In genomic region chr4:145640416-145641185, GRCm38 (mm10) we compare ENCODE assay signal across 13 mouse cellular contexts. TPM values are rescaled to one million over a fixed set of nuclear protein-coding genes. Genes with fewer than 3 reads are reported as not detected.
DNase-seq lines count a peak whose midpoint lies in the region; ATAC-seq lines count a peak whose summit lies in the region.
"Not testable (repeated sequence)": the region's sequence is repeated elsewhere in the genome, so short reads cannot be mapped to it uniquely, and the experiment has no call there.
"Had no signal": no experiment of that assay in that cellular context is flagged by ENCODE, and none has a peak within 500 bp of the region (broad histone marks: within the 10 kb centered on the region; RNA-seq: fewer than 3 reads in every experiment).

No protein-coding gene starts in this region.

- DNase-seq in ZHBTc4 (ENCODE audit: low read depth, low spot score) = peak; percentile 88
- peak; percentile 46 for DNase-seq in forebrain, embryonic 11.5 days (ENCODE audit: low spot score)
- peak; percentile 9 for DNase-seq in heart, postnatal 4 days
- DNase-seq in liver, embryonic 13.5 days = peak; percentile 18
- DNase-seq in neural tube, embryonic 11.5 days (ENCODE audit: low spot score) = peak; percentile 9
- DNase-seq in thymus, postnatal 14 days = peak; percentile 37

- not testable (repeated sequence) for H3K27me3 ChIP-seq in forebrain, embryonic 11.5 days (ENCODE audit: control insufficient read depth, insufficient read depth, low read length); kidney, embryonic 16.5 days (ENCODE audit: insufficient read depth, low read length); liver, embryonic 13.5 days; neural tube, embryonic 11.5 days (ENCODE audit: control insufficient read depth, insufficient read depth, low read length)

- not testable (repeated sequence) for H3K4me1 ChIP-seq in forebrain, embryonic 11.5 days (replicated peaks; ENCODE audit: control insufficient read depth, insufficient read depth, low read length); kidney, embryonic 16.5 days (ENCODE audit: insufficient read depth, low read length); liver, embryonic 13.5 days (replicated peaks); neural tube, embryonic 11.5 days (ENCODE audit: control insufficient read depth, insufficient read depth, low read length)

- H3K36me3 ChIP-seq in forebrain, embryonic 11.5 days (ENCODE audit: control insufficient read depth, insufficient read depth, low read length); kidney, embryonic 16.5 days (ENCODE audit: insufficient read depth, low read length); liver, embryonic 13.5 days; neural tube, embryonic 11.5 days (ENCODE audit: control insufficient read depth, insufficient read depth, low read length): not testable (repeated sequence)

- not testable (repeated sequence) for H3K4me2 ChIP-seq in forebrain, embryonic 11.5 days (ENCODE audit: low read depth, low read length, severe bottlenecking); neural tube, embryonic 11.5 days (ENCODE audit: low read depth)
- H3K4me2 ChIP-seq in kidney, embryonic 16.5 days (replicated peaks; ENCODE audit: low read depth, low read length) = peak overlapping the region; percentile 26
- H3K4me2 ChIP-seq in liver, embryonic 13.5 days = peak overlapping the region; percentile 43

- H3K9me3 ChIP-seq in forebrain, embryonic 11.5 days (ENCODE audit: control insufficient read depth, low read length); kidney, embryonic 16.5 days (ENCODE audit: low read length); liver, embryonic 13.5 days (replicated peaks); neural tube, embryonic 11.5 days (ENCODE audit: control insufficient read depth, low read length): not testable (repeated sequence)

- not testable (repeated sequence) for H3K27ac ChIP-seq in forebrain, embryonic 11.5 days (ENCODE audit: low read depth, low read length); kidney, embryonic 16.5 days (ENCODE audit: low read length); liver, embryonic 13.5 days; neural tube, embryonic 11.5 days (ENCODE audit: low read depth, low read length)

- not testable (repeated sequence) for H3K9ac ChIP-seq in forebrain, embryonic 11.5 days (ENCODE audit: low read length); kidney, embryonic 16.5 days (replicated peaks; ENCODE audit: low read length); liver, embryonic 13.5 days; neural tube, embryonic 11.5 days (ENCODE audit: low read length)

- H3K4me3 ChIP-seq in forebrain, embryonic 11.5 days (ENCODE audit: low read depth, low read length); kidney, embryonic 16.5 days (ENCODE audit: low read length); neural tube, embryonic 11.5 days (ENCODE audit: low read depth, low read length): not testable (repeated sequence)
- 0 out of 2 replicates have a peak overlapping the region, but pooled peaks have one; percentile 12 for H3K4me3 ChIP-seq in liver, embryonic 13.5 days (replicated peaks)

- ATAC-seq in forebrain, embryonic 11.5 days (replicated peaks; ENCODE audit: low FRiP score); kidney, embryonic 16.5 days (ENCODE audit: low FRiP score, low TSS enrichment); liver, embryonic 13.5 days (ENCODE audit: low read depth); neural tube, embryonic 11.5 days (ENCODE audit: insufficient read depth, low FRiP score, low TSS enrichment): not testable (repeated sequence)

- 33% methylated on average over 55 of the region's 83 CpGs for WGBS in forebrain, embryonic 11.5 days
- 27% methylated on average over 66 of the region's 83 CpGs for whole genome bisulfite sequencing in kidney, embryonic 16.5 days
- WGBS in liver, embryonic 13.5 days (ENCODE audit: insufficient replicate concordance) = 17% methylated on average over 77 of the region's 83 CpGs
- 28% methylated on average over 50 of the region's 83 CpGs for WGBS in neural tube, embryonic 11.5 days

RNA-seq across cellular contexts. Expression of gene Zfp980, which starts 29.9 kb away (rescaled TPM):
- polyA plus RNA-seq in forebrain, embryonic 11.5 days (2014; fragmentation: Nextera tagmentation; extraction: Ambion mirVana) = not detected in 2 replicates
- under 1 TPM; 0.25 to 0.52 TPM for total RNA-seq in heart, postnatal 4 days (2021)
- polyA plus RNA-seq in kidney, embryonic 16.5 days (2015; fragmentation: Nextera tagmentation; extraction: Ambion mirVana) = not detected in 2 replicates
- 0.03 TPM in 1 of 2 replicates, not detected in the other for polyA plus RNA-seq in liver, embryonic 13.5 days (2015; fragmentation: Nextera tagmentation; extraction: Ambion mirVana)
- not detected in 2 replicates for polyA plus RNA-seq in neural tube, embryonic 11.5 days (2014; fragmentation: Nextera tagmentation; extraction: Ambion mirVana)
- total RNA-seq: CH12.LX had no signal
- polyA plus RNA-seq: forebrain, embryonic 12.5 days; gonadal fat pad, adult 2 months; limb, embryonic 14.5 days; lung, postnatal 0 days; midbrain, embryonic 12.5 days had no signal

RNA-seq across cellular contexts. Expression of gene Gm13212, which starts 55.6 kb away (rescaled TPM):
- 0.48 and 0.71 TPM in 2 replicates for polyA plus RNA-seq in forebrain, embryonic 11.5 days (2014; fragmentation: Nextera tagmentation; extraction: Ambion mirVana)
- total RNA-seq in heart, postnatal 4 days (2021) = 1 to 10 TPM; 3.1 to 3.2 TPM
- polyA plus RNA-seq in kidney, embryonic 16.5 days (2015; fragmentation: Nextera tagmentation; extraction: Ambion mirVana) = 2.2 and 3.3 TPM in 2 replicates
- polyA plus RNA-seq in liver, embryonic 13.5 days (2015; fragmentation: Nextera tagmentation; extraction: Ambion mirVana) = 2.1 and 2.2 TPM in 2 replicates
- 1.6 and 2.0 TPM in 2 replicates for polyA plus RNA-seq in neural tube, embryonic 11.5 days (2014; fragmentation: Nextera tagmentation; extraction: Ambion mirVana)

Comparison
In these comparisons a context has a peak if more than half of its experiments do, and no peak if none do; other contexts are left out.
1. DNase-seq: peak in every context shown above with its lines; median percentile 88 in ZHBTc4; 46 in forebrain, embryonic 11.5 days; 37 in thymus, postnatal 14 days; 18 in liver, embryonic 13.5 days; 9 in heart, postnatal 4 days; 9 in neural tube, embryonic 11.5 days.